Mouse (Mus musculus): Measurements from ENCODE around the gene Pdk2.
"Not testable (repeated sequence)": the region's sequence is repeated elsewhere in the genome, so short reads cannot be mapped to it uniquely, and the experiment has no call there.

The Pdk2 gene

GRCm38 (mm10) chr11:95026849-95027248, 14.3 kb downstream of the Pdk2 start:
- DNase-seq (ENCODE audit: low spot score) = no peak

- DNase-seq (ENCODE audit: low spot score) = no peak
These were observed 15.0 kb downstream of the Pdk2 start for GRCm38 (mm10) chr11:95026090-95026542.

GRCm38 (mm10) chr11:95025227-95026012, 15.7 kb downstream of the Pdk2 start:
- DNase-seq (ENCODE audit: low spot score) = no peak

DNA sequence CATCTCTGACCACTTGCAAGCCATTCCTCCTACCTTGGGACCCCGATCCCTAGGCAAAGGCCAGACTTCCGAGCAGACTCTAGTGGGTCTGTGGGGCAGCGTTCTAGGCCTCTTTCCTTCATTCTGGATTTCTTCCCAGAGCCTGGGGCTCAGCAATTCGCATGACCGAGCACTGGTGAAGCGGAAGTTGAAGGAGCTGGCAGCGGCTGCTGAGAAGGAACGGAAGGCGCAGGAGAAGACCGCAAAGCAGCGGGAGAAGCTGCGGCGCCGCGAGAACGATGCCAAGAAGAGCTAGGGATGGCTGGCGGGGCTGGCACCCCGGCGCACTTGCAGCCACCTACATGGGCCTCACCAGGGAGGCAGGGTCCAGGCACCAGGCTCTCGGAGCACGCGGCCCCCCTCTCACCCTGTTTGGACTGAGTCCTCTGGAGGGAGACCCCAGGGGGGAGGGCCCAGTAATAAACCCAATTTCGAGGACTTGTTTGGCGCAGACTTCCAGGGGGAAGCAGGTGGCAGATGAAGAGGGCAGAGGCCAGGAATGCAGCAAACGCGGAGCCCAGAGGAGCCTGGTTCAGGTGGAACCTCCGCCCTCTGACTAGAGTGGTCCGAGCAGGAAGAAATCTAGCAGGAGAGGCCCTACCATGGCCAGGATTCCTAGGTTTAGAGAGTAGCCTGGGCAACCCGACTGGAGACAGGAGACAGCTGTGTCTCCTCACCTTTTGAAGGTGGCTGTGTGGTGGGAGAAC, 16.5 kb downstream of the Pdk2 start:
- DNase-seq (ENCODE audit: low spot score) = no peak

DNA sequence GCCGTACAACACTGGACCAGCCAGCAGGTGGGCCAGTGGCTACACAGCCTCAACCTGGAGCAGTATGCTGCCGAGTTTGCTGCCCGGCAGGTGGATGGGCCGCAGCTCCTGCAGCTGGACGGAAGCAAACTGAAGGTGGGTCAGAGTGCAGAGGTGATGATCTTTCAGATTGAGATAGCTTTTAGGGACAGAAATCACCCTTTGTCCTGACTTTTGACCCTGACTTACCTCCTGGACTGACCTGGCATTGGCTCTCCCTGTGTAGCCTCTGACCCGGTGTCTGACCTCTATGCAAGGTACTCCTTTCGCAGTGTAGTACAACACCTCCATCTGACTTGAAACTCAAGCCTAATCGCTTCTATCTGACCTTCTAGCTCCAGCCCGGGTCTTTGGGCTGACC, 17.7 kb downstream of the Pdk2 start:
- DNase-seq (ENCODE audit: low spot score) = no peak

DNA sequence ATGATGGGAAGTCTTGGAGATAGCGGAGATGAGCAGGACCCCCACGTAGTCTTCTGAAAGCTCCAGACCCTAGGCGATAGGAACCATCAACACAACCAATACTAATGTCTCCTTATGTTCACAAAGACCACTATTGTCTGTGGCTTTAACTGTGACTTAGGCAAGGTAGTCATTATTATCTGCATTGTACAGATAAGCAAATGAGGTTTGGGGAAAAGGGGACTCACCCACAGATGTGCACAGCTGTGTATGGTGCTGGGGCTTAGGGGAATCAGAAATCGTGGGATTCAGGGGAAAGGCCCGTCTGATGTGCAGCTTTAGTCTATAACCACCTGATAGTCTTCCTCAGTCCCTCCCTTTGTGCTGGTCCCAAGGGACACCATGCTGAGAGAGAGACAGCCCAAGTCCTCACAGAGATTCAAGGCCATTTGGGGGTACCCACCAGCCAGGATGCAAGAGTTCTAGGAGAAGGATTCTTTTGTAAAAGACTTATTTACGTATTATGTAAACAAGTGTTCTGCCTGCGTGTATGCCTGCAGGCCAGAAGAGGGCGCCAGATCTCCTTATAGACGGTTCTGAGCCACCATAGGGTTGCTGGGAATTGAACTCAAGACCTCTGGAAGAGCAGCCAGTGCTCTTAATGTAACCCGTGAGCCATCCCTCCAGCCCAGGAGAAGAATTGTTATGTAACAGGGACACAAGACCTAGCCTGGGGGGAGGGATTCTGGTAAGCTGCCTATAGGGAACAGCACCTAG, 18.7 kb downstream of the Pdk2 start:
- DNase-seq (ENCODE audit: low spot score) = no peak

GRCm38 (mm10) chr11:95015484-95015883, 25.7 kb downstream of the Pdk2 start:
- DNase-seq (ENCODE audit: low spot score) = no peak

GRCm38 (mm10) chr11:95012487-95012886, 28.7 kb downstream of the Pdk2 start:
- DNase-seq (ENCODE audit: low spot score) = no peak

- DNase-seq (ENCODE audit: low spot score) = no peak
These were observed 29.1 kb downstream of the Pdk2 start for GRCm38 (mm10) chr11:95012075-95012474.

GRCm38 (mm10) chr11:95011416-95011815, 29.7 kb downstream of the Pdk2 start:
- DNase-seq (ENCODE audit: low spot score) = no peak

DNA sequence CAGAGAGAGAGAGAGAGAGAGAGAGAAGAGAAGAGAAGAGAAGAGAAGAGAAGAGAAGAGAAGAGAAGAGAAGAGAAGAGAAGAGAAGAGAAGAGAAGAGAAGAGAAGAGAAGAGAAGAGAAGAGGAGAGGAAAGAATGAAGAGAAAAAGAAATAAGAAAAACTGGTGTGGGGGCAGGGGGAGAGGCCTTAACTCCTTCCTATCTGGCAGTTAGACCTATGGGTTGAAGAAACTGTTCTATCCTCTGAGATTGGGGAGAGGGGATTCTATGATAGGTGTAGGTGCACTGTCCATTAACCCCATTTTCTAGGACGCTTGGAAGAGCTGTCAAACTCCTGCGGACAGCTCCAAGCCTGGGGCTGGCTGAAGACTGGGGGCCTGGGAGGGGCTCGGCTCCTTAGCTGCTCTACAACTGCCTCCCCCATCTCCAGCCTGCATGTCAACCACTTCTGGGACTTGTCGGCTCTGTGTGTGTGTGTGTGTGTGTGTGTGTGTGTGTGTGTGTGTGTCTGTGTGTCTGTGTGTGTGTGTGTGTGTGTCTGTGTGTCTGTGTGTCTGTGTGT, 30.2 kb downstream of the Pdk2 start:
- not testable (repeated sequence) for DNase-seq (ENCODE audit: low spot score)

- no peak for DNase-seq (ENCODE audit: low spot score)
These were observed 30.9 kb downstream of the Pdk2 start for GRCm38 (mm10) chr11:95010141-95010739.

DNA sequence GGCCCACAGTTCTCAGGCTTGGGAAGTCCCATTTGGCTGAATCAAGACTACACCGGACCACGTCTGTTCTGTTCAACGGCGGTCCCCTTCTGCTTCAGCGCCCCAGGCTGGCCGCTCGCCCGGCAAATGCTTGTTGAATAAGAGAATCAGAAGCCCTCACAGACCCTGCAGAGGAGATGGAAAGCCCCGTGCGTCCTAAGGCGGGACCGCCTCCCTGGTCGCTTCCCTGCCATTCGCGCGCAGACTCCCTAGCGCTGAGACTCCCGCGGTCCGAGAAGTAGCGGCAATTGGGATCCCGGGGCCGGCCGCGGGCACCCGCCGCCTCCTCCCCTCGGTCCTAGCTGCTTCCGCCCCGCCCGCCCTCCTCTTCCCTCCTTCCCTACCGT, 31.5 kb downstream of the Pdk2 start, which contains the start of gene Samd14:
Samd14 (plus strand) TSS at position 251 of the 386 bp plus-strand sequence.
- no peak for DNase-seq (ENCODE audit: low spot score)

GRCm38 (mm10) chr11:95008661-95009628, 32.2 kb downstream of the Pdk2 start:
- DNase-seq (ENCODE audit: low spot score) = no peak

DNA sequence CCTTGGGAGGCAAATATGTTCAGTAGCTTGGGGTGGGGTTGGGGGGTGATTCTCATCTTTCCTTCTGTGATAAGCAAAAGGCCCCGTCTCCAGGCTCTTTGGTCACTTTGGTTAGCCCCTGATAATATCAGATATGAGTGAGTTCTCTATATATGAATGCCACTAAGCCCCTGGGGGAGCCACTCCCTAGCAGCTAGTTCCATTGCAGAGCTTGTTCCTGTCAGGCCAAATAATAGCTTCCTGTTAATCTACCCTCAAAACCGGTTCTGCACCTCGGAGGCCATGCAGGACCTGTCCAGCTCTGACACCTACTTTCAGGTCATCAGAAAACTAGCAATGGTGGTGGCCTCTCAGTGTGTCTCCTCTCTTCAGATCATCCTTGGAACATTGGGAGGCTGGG, 33.7 kb downstream of the Pdk2 start:
- no peak for DNase-seq (ENCODE audit: low spot score)

- no peak for DNase-seq (ENCODE audit: low spot score)
These were observed 34.5 kb downstream of the Pdk2 start for GRCm38 (mm10) chr11:95006525-95007219.

- no peak for DNase-seq (ENCODE audit: low spot score)
These were observed 35.1 kb downstream of the Pdk2 start for GRCm38 (mm10) chr11:95006038-95006437.

DNA sequence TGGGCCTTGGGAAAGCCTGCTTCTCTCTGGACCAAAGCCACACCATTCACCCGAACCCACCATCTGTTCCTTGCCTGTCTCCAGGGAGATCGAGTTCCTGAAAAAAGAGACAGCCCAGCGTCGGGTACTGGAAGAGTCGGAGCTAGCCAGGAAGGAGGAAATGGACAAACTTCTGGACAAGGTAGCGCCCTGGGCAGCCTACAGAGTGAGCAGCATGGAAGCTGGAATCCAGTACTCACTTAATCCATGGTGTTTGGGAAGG, 36.3 kb downstream of the Pdk2 start:
- no peak for DNase-seq (ENCODE audit: low spot score)

GRCm38 (mm10) chr11:95004136-95004936, 36.8 kb downstream of the Pdk2 start:
- no peak for DNase-seq (ENCODE audit: low spot score)

Data from left cerebral cortex, adult 11 months (tissue).